ENCODE assay signal across 16 mouse cellular contexts in the genomic region with DNA sequence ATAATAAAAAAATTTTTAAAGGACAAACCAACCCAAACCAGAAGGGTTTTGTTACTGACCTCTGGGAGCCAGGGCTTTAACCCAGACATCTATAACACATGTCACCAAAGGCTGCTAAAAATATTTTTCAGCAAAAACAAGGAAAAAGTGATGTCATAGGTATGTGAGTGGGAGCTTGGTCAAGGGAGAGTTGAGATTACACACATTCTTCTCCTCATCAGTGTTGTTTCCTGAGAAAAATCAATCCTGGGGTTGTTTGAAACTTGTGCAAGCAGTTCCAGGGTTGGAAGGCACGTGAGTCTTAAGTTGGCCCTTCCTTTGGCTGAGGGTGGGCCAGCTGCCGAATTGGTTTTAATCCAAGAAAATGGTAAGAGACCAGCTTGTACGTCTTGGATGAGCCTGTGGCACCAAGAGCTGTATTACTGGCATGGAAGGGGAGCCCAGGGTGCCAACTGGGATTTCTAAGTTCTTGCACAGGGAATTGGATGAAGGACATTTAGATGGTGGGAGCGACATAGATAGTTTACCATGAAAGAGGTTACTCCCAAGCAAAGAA. TPM values are rescaled to one million over a fixed set of nuclear protein-coding genes. Genes with fewer than 3 reads are reported as not detected.
DNase-seq lines count a peak whose midpoint lies in the region; ATAC-seq and TF ChIP-seq lines count a peak whose summit lies in the region.
"Had no signal": no experiment of that assay in that cellular context is flagged by ENCODE, and none has a peak within 500 bp of the region (broad histone marks: within the 10 kb centered on the region; RNA-seq: fewer than 3 reads in every experiment).

No protein-coding gene starts in this region.

- ATAC-seq in forebrain, embryonic 14.5 days: no peak
- no peak for ATAC-seq in forebrain, embryonic 15.5 days (replicated peaks)
- no peak for ATAC-seq in liver, embryonic 11.5 days (replicated peaks; ENCODE audit: low FRiP score)
- ATAC-seq in liver, embryonic 12.5 days: no peak
- ATAC-seq in intestine, embryonic 16.5 days: no peak
- no peak for ATAC-seq in stomach, embryonic 16.5 days (ENCODE audit: insufficient read depth, low FRiP score)

- H3K4me2 ChIP-seq in forebrain, embryonic 14.5 days (ENCODE audit: low read length): no peak overlapping the region
- no peak overlapping the region for H3K4me2 ChIP-seq in forebrain, embryonic 15.5 days (replicated peaks)
- peak overlapping the region; percentile 22 for H3K4me2 ChIP-seq in liver, embryonic 11.5 days
- no peak overlapping the region for H3K4me2 ChIP-seq in liver, embryonic 12.5 days
- 0 out of 2 replicates have a peak overlapping the region, but pooled peaks have one; percentile 60 for H3K4me2 ChIP-seq in intestine, embryonic 16.5 days (ENCODE audit: low read depth, low read length)
- peak overlapping the region; percentile 48; the same call in 1 of the 2 replicates for H3K4me2 ChIP-seq in stomach, embryonic 16.5 days (ENCODE audit: low read depth, low read length)
- H3K4me2 ChIP-seq: embryonic facial prominence, embryonic 15.5 days had no signal

- no peak overlapping the region for H3K4me3 ChIP-seq in forebrain, embryonic 14.5 days (ENCODE audit: low read depth, low read length)
- no peak overlapping the region for H3K4me3 ChIP-seq in forebrain, embryonic 15.5 days
- H3K4me3 ChIP-seq in liver, embryonic 11.5 days (ENCODE audit: low read depth, low read length): no peak overlapping the region
- H3K4me3 ChIP-seq in liver, embryonic 12.5 days: no peak overlapping the region
- no peak overlapping the region for H3K4me3 ChIP-seq in intestine, embryonic 16.5 days (ENCODE audit: low read length)
- no peak overlapping the region; the same call in 1 of the 2 replicates for H3K4me3 ChIP-seq in stomach, embryonic 16.5 days (replicated peaks; ENCODE audit: low read length)
- no peak overlapping the region for H3K4me3 ChIP-seq in left cerebral cortex, adult 2 months
- H3K4me3 ChIP-seq: embryonic facial prominence, embryonic 15.5 days; layer of hippocampus, adult 2 months had no signal

- H3K27ac ChIP-seq in forebrain, embryonic 14.5 days (ENCODE audit: low read depth, low read length): no peak overlapping the region
- H3K27ac ChIP-seq in forebrain, embryonic 15.5 days (replicated peaks): no peak overlapping the region
- no peak overlapping the region for H3K27ac ChIP-seq in liver, embryonic 11.5 days (ENCODE audit: low read depth, low read length)
- H3K27ac ChIP-seq in liver, embryonic 12.5 days: no peak overlapping the region
- no peak overlapping the region for H3K27ac ChIP-seq in intestine, embryonic 16.5 days (ENCODE audit: low read length)
- no peak overlapping the region for H3K27ac ChIP-seq in stomach, embryonic 16.5 days (ENCODE audit: low read length)
- H3K27ac ChIP-seq in left cerebral cortex, adult 2 months: no peak overlapping the region
- H3K27ac ChIP-seq: embryonic facial prominence, embryonic 15.5 days; layer of hippocampus, adult 2 months had no signal

- intact Hi-C loops in left cerebral cortex, adult 2 months (cut with DNase I): no loop called here

- DNase-seq in forebrain, embryonic 14.5 days (ENCODE audit: low spot score): peak; percentile 30
- DNase-seq in liver, embryonic 11.5 days (ENCODE audit: low spot score): no peak
- DNase-seq in left cerebral cortex, adult 2 months (ENCODE audit: extremely low spot score in 1 of 2, low spot score in 2 of 2): no peak
- no peak for DNase-seq in adrenal gland, postnatal 4 days (ENCODE audit: low spot score in 2 of 2)
- DNase-seq: B cell, adult 2 months; kidney, adult 11 months had no signal

- no peaks in the 10 kb centered on the region for H3K4me1 ChIP-seq in forebrain, embryonic 14.5 days (ENCODE audit: control insufficient read depth, insufficient read depth, low read length)
- no peaks in the 10 kb centered on the region for H3K4me1 ChIP-seq in forebrain, embryonic 15.5 days
- H3K4me1 ChIP-seq in liver, embryonic 11.5 days (replicated peaks; ENCODE audit: control insufficient read depth, insufficient read depth, low read length): peaks cover 3% of the 10 kb centered on the region; the same call in 1 of the 2 replicates
- no peaks in the 10 kb centered on the region for H3K4me1 ChIP-seq in liver, embryonic 12.5 days
- 0 out of 2 replicates have a peak, but pooled peaks cover 5% of the 10 kb centered on the region for H3K4me1 ChIP-seq in intestine, embryonic 16.5 days (ENCODE audit: control insufficient read depth, insufficient read depth, low read length)
- H3K4me1 ChIP-seq in stomach, embryonic 16.5 days (ENCODE audit: control insufficient read depth, insufficient read depth, low read length): peaks cover 7% of the 10 kb centered on the region; the same call in 1 of the 2 replicates

- no peak overlapping the region for H3K9ac ChIP-seq in forebrain, embryonic 14.5 days (ENCODE audit: low read length)
- H3K9ac ChIP-seq in forebrain, embryonic 15.5 days (replicated peaks): no peak overlapping the region
- H3K9ac ChIP-seq in liver, embryonic 11.5 days (ENCODE audit: low read depth, low read length): no peak overlapping the region
- H3K9ac ChIP-seq in liver, embryonic 12.5 days: no peak overlapping the region
- no peak overlapping the region for H3K9ac ChIP-seq in intestine, embryonic 16.5 days (ENCODE audit: low read depth, low read length)
- no peak overlapping the region for H3K9ac ChIP-seq in stomach, embryonic 16.5 days (ENCODE audit: low read length)
- H3K9ac ChIP-seq: embryonic facial prominence, embryonic 15.5 days had no signal

- H3K27me3 ChIP-seq in forebrain, embryonic 14.5 days (replicated peaks; ENCODE audit: control insufficient read depth, insufficient read depth, low read length): no peaks in the 10 kb centered on the region
- no peaks in the 10 kb centered on the region for H3K27me3 ChIP-seq in forebrain, embryonic 15.5 days
- H3K27me3 ChIP-seq in liver, embryonic 11.5 days (replicated peaks; ENCODE audit: control insufficient read depth, insufficient read depth, low read length): no peaks in the 10 kb centered on the region
- no peaks in the 10 kb centered on the region for H3K27me3 ChIP-seq in liver, embryonic 12.5 days (replicated peaks)
- H3K27me3 ChIP-seq in intestine, embryonic 16.5 days (replicated peaks; ENCODE audit: control insufficient read depth, insufficient read depth, low read length): no peaks in the 10 kb centered on the region
- no peaks in the 10 kb centered on the region for H3K27me3 ChIP-seq in stomach, embryonic 16.5 days (ENCODE audit: control insufficient read depth, insufficient read depth, low read length)
- H3K27me3 ChIP-seq: embryonic facial prominence, embryonic 15.5 days had no signal

- H3K36me3 ChIP-seq in forebrain, embryonic 14.5 days (ENCODE audit: control insufficient read depth, insufficient read depth, low read length): no peaks in the 10 kb centered on the region
- H3K36me3 ChIP-seq in forebrain, embryonic 15.5 days: no peaks in the 10 kb centered on the region
- no peaks in the 10 kb centered on the region for H3K36me3 ChIP-seq in liver, embryonic 11.5 days (ENCODE audit: control insufficient read depth, insufficient read depth, low read length)
- H3K36me3 ChIP-seq in liver, embryonic 12.5 days: no peaks in the 10 kb centered on the region
- no peaks in the 10 kb centered on the region for H3K36me3 ChIP-seq in intestine, embryonic 16.5 days (ENCODE audit: control insufficient read depth, insufficient read depth, low read length)
- no peaks in the 10 kb centered on the region for H3K36me3 ChIP-seq in stomach, embryonic 16.5 days (ENCODE audit: control insufficient read depth, insufficient read depth, low read length)
- H3K36me3 ChIP-seq: embryonic facial prominence, embryonic 15.5 days had no signal

- no peak for TF ChIP-seq CTCF in left cerebral cortex, adult 2 months (IDR thresholded peaks at IDR 0.05)

- WGBS in forebrain, embryonic 14.5 days: 74% methylated on average over 4 of the region's 4 CpGs
- WGBS in forebrain, embryonic 15.5 days: 81% methylated on average over 4 of the region's 4 CpGs
- WGBS in liver, embryonic 11.5 days: 67% methylated on average over 4 of the region's 4 CpGs
- WGBS in liver, embryonic 12.5 days (ENCODE audit: insufficient replicate concordance): 58% methylated on average over 4 of the region's 4 CpGs
- 73% methylated on average over 4 of the region's 4 CpGs for WGBS in intestine, embryonic 16.5 days
- WGBS in stomach, embryonic 16.5 days: 62% methylated on average over 4 of the region's 4 CpGs

- H3K9me3 ChIP-seq in forebrain, embryonic 14.5 days (replicated peaks; ENCODE audit: control insufficient read depth, low read length): no peaks in the 10 kb centered on the region
- no peaks in the 10 kb centered on the region for H3K9me3 ChIP-seq in forebrain, embryonic 15.5 days
- H3K9me3 ChIP-seq in liver, embryonic 11.5 days (ENCODE audit: control insufficient read depth, low read length): no peaks in the 10 kb centered on the region
- no peaks in the 10 kb centered on the region for H3K9me3 ChIP-seq in liver, embryonic 12.5 days (replicated peaks)
- no peaks in the 10 kb centered on the region for H3K9me3 ChIP-seq in intestine, embryonic 16.5 days (ENCODE audit: control insufficient read depth, low read length)
- H3K9me3 ChIP-seq in stomach, embryonic 16.5 days (replicated peaks; ENCODE audit: control insufficient read depth, low read length): no peaks in the 10 kb centered on the region
- H3K9me3 ChIP-seq: embryonic facial prominence, embryonic 15.5 days had no signal

RNA-seq across cellular contexts. Expression of gene Gpr39, which starts 2.8 kb away (rescaled TPM):
- not detected in 2 replicates for polyA plus RNA-seq in forebrain, embryonic 14.5 days (2014; fragmentation: Nextera tagmentation; extraction: Ambion mirVana)
- polyA plus RNA-seq in forebrain, embryonic 15.5 days (2015; fragmentation: Nextera tagmentation; extraction: Ambion mirVana): not detected in 2 replicates
- 3.7 and 4.9 TPM in 2 replicates for polyA plus RNA-seq in liver, embryonic 11.5 days (2014; fragmentation: Nextera tagmentation; extraction: Ambion mirVana)
- polyA plus RNA-seq in liver, embryonic 12.5 days (2016; fragmentation: Nextera tagmentation; extraction: Ambion mirVana): 3.6 and 4.3 TPM in 2 replicates
- 8.7 and 9.0 TPM in 2 replicates for polyA plus RNA-seq in intestine, embryonic 16.5 days (2015; fragmentation: Nextera tagmentation; extraction: Ambion mirVana)
- polyA plus RNA-seq in stomach, embryonic 16.5 days (2015; fragmentation: Nextera tagmentation; extraction: Ambion mirVana): 7.9 and 11.8 TPM in 2 replicates
- total RNA-seq in left cerebral cortex, adult 2 months (2021): not detected
- 1 to 10 TPM in 1 of 2 experiments, under 1 TPM in 1; 0.51 to 1.1 TPM for total RNA-seq in adrenal gland, postnatal 4 days (2021)
- total RNA-seq: common myeloid progenitor, adult 5-6 weeks; hematopoietic stem cell, adult 5-6 weeks; megakaryocyte-erythroid progenitor cell, adult 5-6 weeks; MEL had no signal

Comparison
In these comparisons a context has a peak if more than half of its experiments do, and no peak if none do; other contexts are left out.
1. H3K4me2 ChIP-seq: peak in liver, embryonic 11.5 days (single experiment), intestine, embryonic 16.5 days (single experiment) and stomach, embryonic 16.5 days (single experiment); none in forebrain, embryonic 14.5 days (single experiment), forebrain, embryonic 15.5 days (single experiment) and liver, embryonic 12.5 days (single experiment).